Mouse (Mus musculus): ENCODE data around the gene Spa17.

Spa17 gene

GRCm38 (mm10) chr9:37621290-37621689, 7.8 kb upstream of the Spa17 start:
- DNase-seq (ENCODE audit: low read depth in 1 of 2, low spot score in 2 of 2), result no peak

- no peak for DNase-seq (ENCODE audit: low read depth in 1 of 2, low spot score in 2 of 2)
Observed at GRCm38 (mm10) chr9:37616770-37617169, 3.2 kb upstream of the Spa17 start.

GRCm38 (mm10) chr9:37615220-37615619, 1.7 kb upstream of the Spa17 start:
- DNase-seq (ENCODE audit: low read depth in 1 of 2, low spot score in 2 of 2), result no peak

- no peak for DNase-seq (ENCODE audit: low read depth in 1 of 2, low spot score in 2 of 2)
Observed at GRCm38 (mm10) chr9:37614316-37614715, 794 bp upstream of the Spa17 start.

GRCm38 (mm10) chr9:37613911-37614280, 374 bp upstream of the Spa17 start:
- DNase-seq (ENCODE audit: low read depth in 1 of 2, low spot score in 2 of 2), result no peak

GRCm38 (mm10) chr9:37609558-37609957, 4.0 kb downstream of the Spa17 start:
- DNase-seq (ENCODE audit: low read depth in 1 of 2, low spot score in 2 of 2), result no peak

GRCm38 (mm10) chr9:37605089-37605488, 8.4 kb downstream of the Spa17 start:
- no peak for DNase-seq (ENCODE audit: low read depth in 1 of 2, low spot score in 2 of 2)

- DNase-seq (ENCODE audit: low read depth in 1 of 2, low spot score in 2 of 2), result no peak
Observed at GRCm38 (mm10) chr9:37600538-37601205, 12.8 kb downstream of the Spa17 start.

- DNase-seq (ENCODE audit: low read depth in 1 of 2, low spot score in 2 of 2), result no peak
Observed at GRCm38 (mm10) chr9:37598637-37599036, 14.9 kb downstream of the Spa17 start.

- no peak for DNase-seq (ENCODE audit: low read depth in 1 of 2, low spot score in 2 of 2)
Observed at GRCm38 (mm10) chr9:37595570-37595969, 18.0 kb downstream of the Spa17 start.

GRCm38 (mm10) chr9:37593690-37594089, 19.8 kb downstream of the Spa17 start:
- DNase-seq (ENCODE audit: low read depth in 1 of 2, low spot score in 2 of 2), result no peak

GRCm38 (mm10) chr9:37592633-37593032, 20.9 kb downstream of the Spa17 start:
- DNase-seq (ENCODE audit: low read depth in 1 of 2, low spot score in 2 of 2), result no peak

- DNase-seq (ENCODE audit: low read depth in 1 of 2, low spot score in 2 of 2), result no peak
Observed at GRCm38 (mm10) chr9:37592025-37592424, 21.5 kb downstream of the Spa17 start.

GRCm38 (mm10) chr9:37590381-37590780, 23.1 kb downstream of the Spa17 start:
- DNase-seq (ENCODE audit: low read depth in 1 of 2, low spot score in 2 of 2), result no peak

- DNase-seq (ENCODE audit: low read depth in 1 of 2, low spot score in 2 of 2), result no peak
Observed at GRCm38 (mm10) chr9:37586718-37587117, 26.8 kb downstream of the Spa17 start.

- no peak for DNase-seq (ENCODE audit: low read depth in 1 of 2, low spot score in 2 of 2)
Observed at GRCm38 (mm10) chr9:37583594-37583993, 29.9 kb downstream of the Spa17 start.

- DNase-seq (ENCODE audit: low read depth in 1 of 2, low spot score in 2 of 2), result no peak
Observed at GRCm38 (mm10) chr9:37576436-37576930, 37.0 kb downstream of the Spa17 start.

GRCm38 (mm10) chr9:37572204-37572876, 41.2 kb downstream of the Spa17 start:
- no peak for DNase-seq (ENCODE audit: low read depth in 1 of 2, low spot score in 2 of 2)

GRCm38 (mm10) chr9:37569231-37569835, 44.2 kb downstream of the Spa17 start:
- DNase-seq (ENCODE audit: low read depth in 1 of 2, low spot score in 2 of 2), result no peak

- DNase-seq (ENCODE audit: low read depth in 1 of 2, low spot score in 2 of 2), result no peak
Observed at GRCm38 (mm10) chr9:37568605-37569214, 44.8 kb downstream of the Spa17 start.

GRCm38 (mm10) chr9:37567892-37568604, 45.5 kb downstream of the Spa17 start:
- DNase-seq (ENCODE audit: low read depth in 1 of 2, low spot score in 2 of 2), result no peak
